Mouse (Mus musculus) MEL (cell line): ENCODE data around the gene Gpr156. TPM values are rescaled to one million over a fixed set of nuclear protein-coding genes. Genes with fewer than 3 reads are reported as not detected.

Source experiments
- DNase-seq: peaks from one replicate; pipeline ENCODE4 v3.0.0; 2011; ENCODE audit warnings: low read depth, low spot score
- H3K27ac ChIP-seq: 2 replicates; pipeline ENCODE4 v1.5.1; 2012; ENCODE audit warnings: low read depth, mild to moderate bottlenecking, control low read depth, low read length, moderate library complexity; ENCODE audit not compliant: control insufficient read depth
- H3K27me3 ChIP-seq, 2 experiments: fragments of 150-350 bp in 1 of 2; sonication (generic) in 1 of 2; 2 replicates each; pipeline ENCODE4 v1.6.1; 2012; ENCODE audit warnings: low read length in 2 of 2, mild to moderate bottlenecking in 2 of 2, improper control_type of control experiment in 1 of 2, moderate library complexity in 1 of 2; ENCODE audit not compliant: insufficient read depth in 2 of 2, control insufficient read depth in 1 of 2
- H3K36me3 ChIP-seq, 2 experiments: 2 replicates each; pipeline ENCODE4 v1.6.1; 2012 to 2014; ENCODE audit warnings: low read length in 2 of 2, improper control_type of control experiment in 1 of 2, inconsistent platforms in 1 of 2, mild to moderate bottlenecking in 1 of 2; ENCODE audit not compliant: insufficient read depth in 2 of 2, control insufficient read depth in 1 of 2
- H3K4me1 ChIP-seq, 2 experiments: fragments of 150-350 bp in 1 of 2; sonication (generic) in 1 of 2; 2 replicates each; pipeline ENCODE4 v1.6.1; 2012; ENCODE audit warnings: low read length in 2 of 2, improper control_type of control experiment in 1 of 2, mild to moderate bottlenecking in 1 of 2; ENCODE audit not compliant: insufficient read depth in 2 of 2, control insufficient read depth in 1 of 2
- H3K4me3 ChIP-seq, 2 experiments: fragments of 150-350 bp in 1 of 2; sonication (generic) in 1 of 2; 2 replicates each; pipeline ENCODE4 v1.5.1; 2012; ENCODE audit warnings: low read depth in 2 of 2, low read length in 2 of 2, mild to moderate bottlenecking in 2 of 2, moderate library complexity in 2 of 2, control low read depth in 1 of 2, improper control_type of control experiment in 1 of 2; ENCODE audit not compliant: control insufficient read depth in 1 of 2, insufficient read depth in 1 of 2
- H3K79me2 ChIP-seq: 2 replicates; pipeline ENCODE4 v1.6.1; 2012; ENCODE audit warnings: mild to moderate bottlenecking, low read length, moderate library complexity; ENCODE audit not compliant: control insufficient read depth, poor library complexity, insufficient read depth
- H3K9ac ChIP-seq: 2 replicates; pipeline ENCODE4 v1.6.1; 2012; ENCODE audit warnings: low read depth, mild to moderate bottlenecking, control low read depth, low read length, moderate library complexity; ENCODE audit not compliant: control insufficient read depth, poor library complexity, severe bottlenecking
- H3K9me3 ChIP-seq: fragments of 150-350 bp; sonication (generic); replicated peaks from 2 replicates; pipeline ENCODE4 v1.6.1; 2012; ENCODE audit warnings: mild to moderate bottlenecking, low read length, improper control_type of control experiment, moderate library complexity; ENCODE audit not compliant: insufficient read depth
- CHD2 ChIP-seq: IDR thresholded peaks from 2 replicates; pipeline ENCODE4 v1.6.1; 2011; ENCODE audit warnings: low read length, improper control_type of control experiment
- CTCF ChIP-seq, 3 experiments: IDR thresholded peaks in 2 of 3; conservative IDR thresholded peaks in 1 of 3; 2 replicates each; pipeline ENCODE4 v1.5.1; 2011 to 2012; ENCODE audit warnings: low read length in 3 of 3, low read depth in 2 of 3, mild to moderate bottlenecking in 2 of 3, improper control_type of control experiment in 1 of 3, inconsistent platforms in 1 of 3, mixed read lengths in 1 of 3, moderate library complexity in 1 of 3; ENCODE audit not compliant: control insufficient read depth in 1 of 3, insufficient read depth in 1 of 3, poor library complexity in 1 of 3, severe bottlenecking in 1 of 3
- ELF1 ChIP-seq: IDR thresholded peaks from 2 replicates; pipeline ENCODE4 v1.6.1; 2014; ENCODE audit warnings: low read depth, mild to moderate bottlenecking, inconsistent platforms, low read length, improper control_type of control experiment, moderate library complexity
- EP300 ChIP-seq, 2 experiments: IDR thresholded peaks; 2 replicates each; pipeline ENCODE4 v1.6.1; 2011; ENCODE audit warnings: improper control_type of control experiment in 2 of 2, low read length in 2 of 2, low read depth in 1 of 2, mild to moderate bottlenecking in 1 of 2
- ETS1 ChIP-seq: IDR thresholded peaks from 2 replicates; pipeline ENCODE4 v1.6.1; 2012; ENCODE audit warnings: low read depth, mild to moderate bottlenecking, inconsistent platforms, low read length, improper control_type of control experiment, moderate library complexity
- GABPA ChIP-seq: IDR thresholded peaks from 2 replicates; pipeline ENCODE4 v1.6.1; 2012; ENCODE audit warnings: low read depth, mild to moderate bottlenecking, inconsistent platforms, low read length, improper control_type of control experiment, moderate library complexity
- GATA1 ChIP-seq: IDR thresholded peaks from 2 replicates; pipeline ENCODE4 v1.6.1; 2011; ENCODE audit warnings: low read depth, low read length, improper control_type of control experiment
- HCFC1 ChIP-seq: IDR thresholded peaks from 2 replicates; pipeline ENCODE4 v1.6.1; 2012; ENCODE audit warnings: low read depth, mild to moderate bottlenecking, inconsistent platforms, low read length, improper control_type of control experiment, moderate library complexity
- KAT2A ChIP-seq: conservative IDR thresholded peaks from 2 replicates; pipeline ENCODE4 v1.6.1; 2012; ENCODE audit warnings: low read depth, low read length, improper control_type of control experiment, inconsistent platforms
- MEF2A ChIP-seq: IDR thresholded peaks from 2 replicates; pipeline ENCODE4 v1.6.1; 2014; ENCODE audit warnings: low read depth, mild to moderate bottlenecking, inconsistent platforms, low read length, improper control_type of control experiment; ENCODE audit not compliant: poor library complexity, insufficient replicate concordance, severe bottlenecking; ENCODE audit errors: extremely low read depth
- MYB ChIP-seq: IDR thresholded peaks from 2 replicates; pipeline ENCODE4 v1.6.1; 2011; ENCODE audit warnings: mild to moderate bottlenecking, low read depth, low read length, improper control_type of control experiment
- MYC ChIP-seq: IDR thresholded peaks from 2 replicates; pipeline ENCODE4 v1.6.1; 2011; ENCODE audit warnings: low read depth, mild to moderate bottlenecking, low read length, improper control_type of control experiment, moderate library complexity
- POLR2A ChIP-seq, 2 experiments: IDR thresholded peaks; 2 replicates each; pipeline ENCODE4 v1.6.1; 2011 to 2012; ENCODE audit warnings: low read length in 2 of 2, mild to moderate bottlenecking in 2 of 2, control low read depth in 1 of 2, improper control_type of control experiment in 1 of 2, low read depth in 1 of 2, moderate library complexity in 1 of 2; ENCODE audit not compliant: control insufficient read depth in 1 of 2, insufficient read depth in 1 of 2, poor library complexity in 1 of 2
- RCOR1 ChIP-seq: IDR thresholded peaks from 2 replicates; pipeline ENCODE4 v1.6.1; 2012; ENCODE audit warnings: low read depth, mild to moderate bottlenecking, inconsistent platforms, low read length, improper control_type of control experiment
- TAL1 ChIP-seq: IDR thresholded peaks from 2 replicates; pipeline ENCODE4 v1.6.1; 2012; ENCODE audit warnings: mild to moderate bottlenecking, inconsistent platforms, low read length, moderate library complexity, mixed read lengths
- TBP ChIP-seq: IDR thresholded peaks from 2 replicates; pipeline ENCODE4 v1.8.0; 2011; ENCODE audit warnings: low read depth, low read length, improper control_type of control experiment
- TCF12 ChIP-seq: IDR thresholded peaks from 2 replicates; pipeline ENCODE4 v1.6.1; 2014; ENCODE audit warnings: low read depth, mild to moderate bottlenecking, inconsistent platforms, low read length, improper control_type of control experiment, moderate library complexity
- USF2 ChIP-seq, 2 experiments: IDR thresholded peaks; 2 replicates each; pipeline ENCODE4 v1.6.1; 2011 to 2012; ENCODE audit warnings: improper control_type of control experiment in 2 of 2, low read length in 2 of 2, borderline replicate concordance in 1 of 2, inconsistent platforms in 1 of 2, low read depth in 1 of 2, mild to moderate bottlenecking in 1 of 2; ENCODE audit not compliant: insufficient read depth in 1 of 2
- ZC3H11A ChIP-seq: IDR thresholded peaks from 2 replicates; pipeline ENCODE4 v1.6.1; 2012; ENCODE audit warnings: low read depth, mild to moderate bottlenecking, inconsistent platforms, low read length, improper control_type of control experiment
- ZKSCAN1 ChIP-seq: IDR thresholded peaks from 2 replicates; pipeline ENCODE4 v1.6.1; 2012; ENCODE audit warnings: low read depth, mild to moderate bottlenecking, inconsistent platforms, low read length, improper control_type of control experiment, moderate library complexity
- polyA plus RNA-seq, 2 experiments: library from polyadenylated mRNA; stranded (reverse) in 1 of 2; unstranded in 1 of 2; fragments of >175 nt in 1 of 2; fragments of >200 nt in 1 of 2; gene quantifications; 2 replicates each; pipeline versions ENCODE4 v1.2.1 to v1.2.4; 2012; ENCODE audit warnings: low replicate concordance in 2 of 2, low read depth in 1 of 2; ENCODE audit not compliant: insufficient read length in 2 of 2, insufficient read depth in 1 of 2, missing spikeins in 1 of 2
- total RNA-seq: library from RNA; depleted of rRNA; stranded (reverse); fragments of 300-350 nt; gene quantifications from 2 replicates; pipeline ENCODE4 v1.2.3, GENCODE M21; 2012

Gpr156 gene
- total and polyA plus RNA-seq, 3 experiments, result not detected

DNA sequence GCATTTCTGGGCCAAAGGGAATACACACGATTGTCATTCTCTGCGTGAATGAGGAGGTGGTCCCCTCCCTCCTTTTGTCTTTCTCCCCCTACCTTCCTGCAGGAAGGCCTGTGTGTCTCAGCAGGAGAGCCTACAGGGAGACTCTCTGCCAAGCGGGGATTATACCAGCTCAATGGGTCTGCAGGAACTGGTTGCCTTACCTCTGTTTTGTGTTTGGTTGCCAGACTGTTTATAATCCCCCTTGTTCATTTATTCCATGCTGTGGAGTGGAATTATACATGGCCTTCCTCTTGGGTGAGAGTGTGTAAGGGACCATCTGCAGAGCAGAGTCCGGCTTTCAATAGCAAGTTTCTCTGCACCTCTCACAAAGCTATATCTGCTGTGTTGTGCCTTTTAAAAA is 10.8 kb downstream of the Gpr156 start:
- no peak for TF ChIP-seq CHD2
- TF ChIP-seq ZC3H11A, result no peak
- TF ChIP-seq TAL1, result no peak
- TF ChIP-seq KAT2A, result no peak
- H3K9ac ChIP-seq, result no peak overlapping the region
- no peak overlapping the region for H3K27ac ChIP-seq

DNA sequence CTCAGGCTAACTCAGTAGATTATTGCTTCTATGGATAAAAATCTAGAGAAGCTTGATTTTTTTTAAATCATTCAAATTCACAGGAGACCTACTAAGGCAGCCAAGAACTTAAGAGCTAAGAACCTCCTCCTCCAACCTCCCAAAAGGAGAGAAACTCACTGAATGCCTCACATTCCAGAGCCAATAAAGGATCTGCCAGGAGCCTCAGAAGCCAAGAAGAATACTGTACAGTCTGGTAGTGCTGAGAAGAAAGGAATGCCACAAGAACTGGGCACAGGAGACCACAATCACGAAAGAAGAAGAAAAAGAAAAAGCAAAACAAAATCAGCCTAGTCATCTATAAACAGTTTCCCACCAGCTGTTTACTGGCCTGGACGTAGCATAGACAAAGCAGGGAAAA is 12.7 kb downstream of the Gpr156 start:
- no peak for TF ChIP-seq HCFC1
- no peak for TF ChIP-seq USF2 (IDR thresholded peaks at IDR 0.05; ENCODE audit: borderline replicate concordance in 1 of 2, insufficient read depth in 1 of 2, low read depth in 1 of 2, low read length in 2 of 2)
- TF ChIP-seq GABPA, result no peak
- no peak for TF ChIP-seq MYC
- TF ChIP-seq TBP, result no peak
- no peak for TF ChIP-seq EP300 (IDR thresholded peaks at IDR 0.05; ENCODE audit: low read depth in 1 of 2, low read length in 2 of 2)
- TF ChIP-seq TCF12, result no peak
- TF ChIP-seq ELF1, result no peak
- TF ChIP-seq MEF2A, result no peak
- no peak for TF ChIP-seq GATA1
- no peak for TF ChIP-seq KAT2A
- TF ChIP-seq CTCF (IDR thresholded peaks at IDR 0.05 in 2 of 3, conservative IDR thresholded peaks at IDR 0.05 in 1 of 3; ENCODE audit: control insufficient read depth in 1 of 3, insufficient read depth in 1 of 3, low read depth in 2 of 3, low read length in 3 of 3, poor library complexity in 1 of 3, severe bottlenecking in 1 of 3), result no peak
- TF ChIP-seq POLR2A (IDR thresholded peaks at IDR 0.05; ENCODE audit: control insufficient read depth in 1 of 2, insufficient read depth in 1 of 2, low read depth in 1 of 2, low read length in 2 of 2, poor library complexity in 1 of 2), result no peak
- no peak for TF ChIP-seq ETS1
- no peak for TF ChIP-seq MYB
- TF ChIP-seq ZKSCAN1, result no peak
- no peak for TF ChIP-seq RCOR1
- no peak for DNase-seq

More for the DNA sequence above, 10.8 kb downstream of the Gpr156 start:
- H3K79me2 ChIP-seq, result no peaks in the 10 kb centered on the region
- no peaks in the 10 kb centered on the region for H3K36me3 ChIP-seq
- no peaks in the 10 kb centered on the region; a peak in 1 of 4 replicates for H3K27me3 ChIP-seq
- DNase-seq, result no peak
- no peak overlapping the region for H3K4me3 ChIP-seq
- H3K4me1 ChIP-seq, result no peaks in the 10 kb centered on the region
- H3K9me3 ChIP-seq, result no peaks in the 10 kb centered on the region

More for the DNA sequence above, 12.7 kb downstream of the Gpr156 start:
- Histone ChIP-seq H3K9ac (no peak overlapping the region), H3K27ac (no peak overlapping the region), H3K36me3 (no peaks in the 10 kb centered on the region), H3K9me3 (no peaks in the 10 kb centered on the region), H3K4me1 (no peaks in the 10 kb centered on the region), H3K27me3 (no peaks in the 10 kb centered on the region; a peak in 1 of 4 replicates), H3K79me2 (no peaks in the 10 kb centered on the region), H3K4me3 (no peak overlapping the region)
